Mouse (Mus musculus) left cerebral cortex, adult 11 months (tissue): Measurements from ENCODE around the gene Ocel1.
"Not testable (repeated sequence)": the region's sequence is repeated elsewhere in the genome, so short reads cannot be mapped to it uniquely, and the experiment has no call there.

Experiments
- DNase-seq: peaks from one replicate; pipeline ENCODE4 v3.0.0; 2022; ENCODE audit warnings: low spot score

Gene Ocel1

GRCm38 (mm10) chr8:71371236-71371848 is at the start of gene Ocel1:
Ocel1 (plus strand) TSS chr8:71371298.
- peak; percentile 98 for DNase-seq

GRCm38 (mm10) chr8:71322939-71323338 is 48.2 kb upstream of the Ocel1 start:
- DNase-seq: no peak

GRCm38 (mm10) chr8:71324848-71325247 is 46.2 kb upstream of the Ocel1 start:
- no peak for DNase-seq

- not testable (repeated sequence) for DNase-seq
Observed at GRCm38 (mm10) chr8:71337834-71338233, 33.3 kb upstream of the Ocel1 start.

GRCm38 (mm10) chr8:71340625-71341024 is 30.5 kb upstream of the Ocel1 start:
- DNase-seq: no peak

GRCm38 (mm10) chr8:71346581-71346980 is 24.5 kb upstream of the Ocel1 start:
- no peak for DNase-seq

GRCm38 (mm10) chr8:71351117-71351516 is 20.0 kb upstream of the Ocel1 start:
- no peak for DNase-seq

- no peak for DNase-seq
Observed at GRCm38 (mm10) chr8:71351520-71351919, 19.6 kb upstream of the Ocel1 start.

GRCm38 (mm10) chr8:71358026-71358425 is 13.1 kb upstream of the Ocel1 start:
- DNase-seq: no peak

- peak; percentile 91 for DNase-seq
Observed at GRCm38 (mm10) chr8:71366771-71367528, 4.1 kb upstream of the Ocel1 start, which contains the start of gene Use1. Use1 (plus strand) TSS chr8:71366848.

- no peak for DNase-seq
Observed at GRCm38 (mm10) chr8:71367529-71368176, 3.4 kb upstream of the Ocel1 start.

- DNase-seq: no peak
Observed at GRCm38 (mm10) chr8:71368366-71368765, 2.7 kb upstream of the Ocel1 start.

GRCm38 (mm10) chr8:71369040-71369718 is 1.9 kb upstream of the Ocel1 start:
- DNase-seq: no peak

GRCm38 (mm10) chr8:71370711-71371235 is 325 bp upstream of the Ocel1 start:
- DNase-seq: no peak

GRCm38 (mm10) chr8:71372427-71372826 is 1.3 kb downstream of the Ocel1 start:
- DNase-seq: no peak

GRCm38 (mm10) chr8:71373000-71373399 is 1.9 kb downstream of the Ocel1 start:
- DNase-seq: no peak

GRCm38 (mm10) chr8:71374616-71375206 is 3.6 kb downstream of the Ocel1 start:
- DNase-seq: no peak

- DNase-seq: no peak
Observed at GRCm38 (mm10) chr8:71375581-71376422, 4.7 kb downstream of the Ocel1 start.

GRCm38 (mm10) chr8:71376423-71377030 is 5.4 kb downstream of the Ocel1 start:
- DNase-seq: no peak

GRCm38 (mm10) chr8:71379008-71379407 is 7.9 kb downstream of the Ocel1 start:
- DNase-seq: no peak
